Mouse (Mus musculus): ENCODE measurements around the gene Zfp341. TPM values are rescaled to one million over a fixed set of nuclear protein-coding genes. Genes with fewer than 3 reads are reported as not detected.

Gene Zfp341
- polyA plus RNA-seq, 1 experiment from 2014 or later: 0.97 TPM

- WGBS: 87% methylated on average over 3 of the region's 3 CpGs
- DNase-seq (ENCODE audit: low spot score) (no peak), ATAC-seq (replicated peaks; ENCODE audit: low FRiP score, low TSS enrichment, low read depth) (no peak)
- H3K9me3 ChIP-seq (ENCODE audit: control insufficient read depth, low read length): 0 out of 2 replicates have a peak, but pooled peaks cover 6% of the 10 kb centered on the region
- no peak overlapping the region for H3K4me3 ChIP-seq (ENCODE audit: low read depth, low read length)
- H3K9ac ChIP-seq (ENCODE audit: low read length): no peak overlapping the region
- H3K4me1 ChIP-seq (replicated peaks; ENCODE audit: control insufficient read depth, insufficient read depth, low read length): no peaks in the 10 kb centered on the region
- no peaks in the 10 kb centered on the region for H3K27me3 ChIP-seq (replicated peaks; ENCODE audit: control insufficient read depth, insufficient read depth, low read length)
- no peaks in the 10 kb centered on the region for H3K36me3 ChIP-seq (ENCODE audit: control insufficient read depth, insufficient read depth, low read length)
- no peak overlapping the region for H3K27ac ChIP-seq (ENCODE audit: low read depth)
- H3K4me2 ChIP-seq (ENCODE audit: low read length): no peak overlapping the region
These were observed 15.7 kb upstream of the Zfp341 start for GRCm38 (mm10) chr2:154597399-154597798.

- Histone ChIP-seq H3K9me3 (ENCODE audit: control insufficient read depth, low read length) (no peaks in the 10 kb centered on the region), H3K4me2 (ENCODE audit: low read length) (no peak overlapping the region), H3K36me3 (ENCODE audit: control insufficient read depth, insufficient read depth, low read length) (no peaks in the 10 kb centered on the region), H3K27me3 (replicated peaks; ENCODE audit: control insufficient read depth, insufficient read depth, low read length) (no peaks in the 10 kb centered on the region), H3K27ac (ENCODE audit: low read depth) (no peak overlapping the region), H3K4me3 (ENCODE audit: low read depth, low read length) (no peak overlapping the region), H3K4me1 (replicated peaks; ENCODE audit: control insufficient read depth, insufficient read depth, low read length) (peaks cover 12% of the 10 kb centered on the region), H3K9ac (ENCODE audit: low read length) (no peak overlapping the region)
- 77% methylated on average over 6 of the region's 6 CpGs for WGBS
- ATAC-seq (replicated peaks; ENCODE audit: low FRiP score, low TSS enrichment, low read depth): no peak
- DNase-seq (ENCODE audit: low spot score): no peak
These were observed 12.5 kb upstream of the Zfp341 start for GRCm38 (mm10) chr2:154600586-154600985.

GRCm38 (mm10) chr2:154601324-154601723 is 11.8 kb upstream of the Zfp341 start:
- Histone ChIP-seq H3K4me3 (ENCODE audit: low read depth, low read length) (no peak overlapping the region), H3K9me3 (ENCODE audit: control insufficient read depth, low read length) (no peaks in the 10 kb centered on the region), H3K4me2 (ENCODE audit: low read length) (no peak overlapping the region), H3K27ac (ENCODE audit: low read depth) (no peak overlapping the region), H3K36me3 (ENCODE audit: control insufficient read depth, insufficient read depth, low read length) (no peaks in the 10 kb centered on the region), H3K4me1 (replicated peaks; ENCODE audit: control insufficient read depth, insufficient read depth, low read length) (peaks cover 12% of the 10 kb centered on the region), H3K27me3 (replicated peaks; ENCODE audit: control insufficient read depth, insufficient read depth, low read length) (no peaks in the 10 kb centered on the region), H3K9ac (ENCODE audit: low read length) (no peak overlapping the region)
- DNase-seq (ENCODE audit: low spot score) (no peak), ATAC-seq (replicated peaks; ENCODE audit: low FRiP score, low TSS enrichment, low read depth) (no peak)
- 76% methylated on average over 3 of the region's 3 CpGs for WGBS

- Histone ChIP-seq H3K27ac (ENCODE audit: low read depth) (peak overlapping the region; percentile 48; the same call in 1 of the 2 replicates), H3K9me3 (ENCODE audit: control insufficient read depth, low read length) (no peaks in the 10 kb centered on the region), H3K4me1 (replicated peaks; ENCODE audit: control insufficient read depth, insufficient read depth, low read length) (peaks cover 12% of the 10 kb centered on the region), H3K4me3 (ENCODE audit: low read depth, low read length) (peak overlapping the region; percentile 66), H3K9ac (ENCODE audit: low read length) (peak overlapping the region; percentile 74), H3K36me3 (ENCODE audit: control insufficient read depth, insufficient read depth, low read length) (no peaks in the 10 kb centered on the region), H3K27me3 (replicated peaks; ENCODE audit: control insufficient read depth, insufficient read depth, low read length) (no peaks in the 10 kb centered on the region), H3K4me2 (ENCODE audit: low read length) (peak overlapping the region; percentile 66)
- 12% methylated on average over 22 of the region's 22 CpGs for WGBS
- DNase-seq (ENCODE audit: low spot score) (no peak), ATAC-seq (replicated peaks; ENCODE audit: low FRiP score, low TSS enrichment, low read depth) (no peak; the same call in 1 of the 2 replicates)
These were observed 10.0 kb upstream of the Zfp341 start for GRCm38 (mm10) chr2:154603007-154603637.

- peak; percentile 99 for DNase-seq (ENCODE audit: low spot score)
- H3K36me3 ChIP-seq (ENCODE audit: control insufficient read depth, insufficient read depth, low read length): no peaks in the 10 kb centered on the region
- H3K4me2 ChIP-seq (ENCODE audit: low read length): peak within 1 kb of the TSS; percentile 66
- peak within 1 kb of the TSS; percentile 48; the same call in 1 of the 2 replicates for H3K27ac ChIP-seq (ENCODE audit: low read depth)
- peaks cover 12% of the 10 kb centered on the region for H3K4me1 ChIP-seq (replicated peaks; ENCODE audit: control insufficient read depth, insufficient read depth, low read length)
- peak; percentile 100 for ATAC-seq (replicated peaks; ENCODE audit: low FRiP score, low TSS enrichment, low read depth)
- peak within 1 kb of the TSS; percentile 66 for H3K4me3 ChIP-seq (ENCODE audit: low read depth, low read length)
- peak within 1 kb of the TSS; percentile 74 for H3K9ac ChIP-seq (ENCODE audit: low read length)
- WGBS: 0% methylated on average over 13 of the region's 13 CpGs
- no peaks in the 10 kb centered on the region for H3K9me3 ChIP-seq (ENCODE audit: control insufficient read depth, low read length)
- no peaks in the 10 kb centered on the region for H3K27me3 ChIP-seq (replicated peaks; ENCODE audit: control insufficient read depth, insufficient read depth, low read length)
These were observed 9.4 kb upstream of the Zfp341 start, which contains the start of gene Pxmp4 for GRCm38 (mm10) chr2:154603638-154604153. Gene Pxmp4, minus strand, starts transcription at chr2:154603708.

- Histone ChIP-seq H3K27me3 (replicated peaks; ENCODE audit: control insufficient read depth, insufficient read depth, low read length) (no peaks in the 10 kb centered on the region), H3K9ac (ENCODE audit: low read length) (no peak overlapping the region), H3K4me1 (replicated peaks; ENCODE audit: control insufficient read depth, insufficient read depth, low read length) (peaks cover 12% of the 10 kb centered on the region), H3K27ac (ENCODE audit: low read depth) (no peak overlapping the region), H3K4me3 (ENCODE audit: low read depth, low read length) (peak overlapping the region; percentile 66), H3K36me3 (ENCODE audit: control insufficient read depth, insufficient read depth, low read length) (no peaks in the 10 kb centered on the region), H3K4me2 (ENCODE audit: low read length) (peak overlapping the region; percentile 66), H3K9me3 (ENCODE audit: control insufficient read depth, low read length) (no peaks in the 10 kb centered on the region)
- ATAC-seq (replicated peaks; ENCODE audit: low FRiP score, low TSS enrichment, low read depth) (no peak), DNase-seq (ENCODE audit: low spot score) (no peak)
- 38% methylated on average over 7 of the region's 7 CpGs for WGBS
These were observed 8.9 kb upstream of the Zfp341 start for GRCm38 (mm10) chr2:154604156-154604555.

GRCm38 (mm10) chr2:154606965-154607364 is 6.1 kb upstream of the Zfp341 start:
- no peak for ATAC-seq (replicated peaks; ENCODE audit: low FRiP score, low TSS enrichment, low read depth)
- no peaks in the 10 kb centered on the region for H3K27me3 ChIP-seq (replicated peaks; ENCODE audit: control insufficient read depth, insufficient read depth, low read length)

GRCm38 (mm10) chr2:154609050-154609767 is 3.9 kb upstream of the Zfp341 start:
- H3K4me3 ChIP-seq (ENCODE audit: low read depth, low read length): no peak overlapping the region
- no peak for ATAC-seq (replicated peaks; ENCODE audit: low FRiP score, low TSS enrichment, low read depth)
- no peak overlapping the region for H3K9ac ChIP-seq (ENCODE audit: low read length)
- H3K4me1 ChIP-seq (replicated peaks; ENCODE audit: control insufficient read depth, insufficient read depth, low read length): peaks cover 9% of the 10 kb centered on the region
- no peaks in the 10 kb centered on the region for H3K27me3 ChIP-seq (replicated peaks; ENCODE audit: control insufficient read depth, insufficient read depth, low read length)
- no peaks in the 10 kb centered on the region for H3K9me3 ChIP-seq (ENCODE audit: control insufficient read depth, low read length)
- H3K36me3 ChIP-seq (ENCODE audit: control insufficient read depth, insufficient read depth, low read length): no peaks in the 10 kb centered on the region
- DNase-seq (ENCODE audit: low spot score): no peak
- 69% methylated on average over 10 of the region's 10 CpGs for WGBS
- no peak overlapping the region for H3K4me2 ChIP-seq (ENCODE audit: low read length)
- no peak overlapping the region for H3K27ac ChIP-seq (ENCODE audit: low read depth)

More at GRCm38 (mm10) chr2:154606965-154607364, 6.1 kb upstream of the Zfp341 start:
- no peak overlapping the region for H3K4me2 ChIP-seq (ENCODE audit: low read length)
- no peak for DNase-seq (ENCODE audit: low spot score)
- no peak overlapping the region for H3K27ac ChIP-seq (ENCODE audit: low read depth)
- H3K9ac ChIP-seq (ENCODE audit: low read length): no peak overlapping the region
- H3K9me3 ChIP-seq (ENCODE audit: control insufficient read depth, low read length): no peaks in the 10 kb centered on the region
- WGBS: 87% methylated on average over 1 of the region's 1 CpGs
- H3K4me3 ChIP-seq (ENCODE audit: low read depth, low read length): no peak overlapping the region
- H3K36me3 ChIP-seq (ENCODE audit: control insufficient read depth, insufficient read depth, low read length): no peaks in the 10 kb centered on the region
- peaks cover 12% of the 10 kb centered on the region for H3K4me1 ChIP-seq (replicated peaks; ENCODE audit: control insufficient read depth, insufficient read depth, low read length)
